Mouse (Mus musculus) kidney, adult 11 months (tissue): ENCODE data around the gene Higd1a.
A peak's percentile ranks its signal among the peaks of the same experiment; 100 is the strongest.

Experiments
- DNase-seq: peaks from one replicate; pipeline ENCODE4 v3.0.0; 2022

Gene Higd1a

DNA sequence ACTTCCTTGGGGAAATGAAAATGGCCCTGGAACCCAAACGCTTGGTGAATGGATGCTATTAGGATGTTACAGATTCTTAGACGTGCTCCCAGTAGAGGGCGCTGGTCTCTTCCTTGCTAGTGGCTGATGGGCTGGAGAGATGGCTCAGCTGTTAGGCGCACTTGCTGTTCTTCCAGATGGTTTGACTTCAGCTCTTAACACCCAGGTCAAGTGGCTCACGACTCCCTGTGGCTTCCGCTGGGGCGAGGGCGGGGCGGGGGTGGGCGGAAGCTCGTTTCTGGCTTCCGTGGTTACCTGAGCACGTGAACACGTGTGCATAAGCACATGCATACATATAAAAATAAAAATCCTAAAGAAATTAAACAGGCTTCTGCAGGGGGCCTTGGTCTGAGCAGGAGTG is 22.7 kb upstream of the Higd1a start:
- peak; percentile 58 for DNase-seq

DNA sequence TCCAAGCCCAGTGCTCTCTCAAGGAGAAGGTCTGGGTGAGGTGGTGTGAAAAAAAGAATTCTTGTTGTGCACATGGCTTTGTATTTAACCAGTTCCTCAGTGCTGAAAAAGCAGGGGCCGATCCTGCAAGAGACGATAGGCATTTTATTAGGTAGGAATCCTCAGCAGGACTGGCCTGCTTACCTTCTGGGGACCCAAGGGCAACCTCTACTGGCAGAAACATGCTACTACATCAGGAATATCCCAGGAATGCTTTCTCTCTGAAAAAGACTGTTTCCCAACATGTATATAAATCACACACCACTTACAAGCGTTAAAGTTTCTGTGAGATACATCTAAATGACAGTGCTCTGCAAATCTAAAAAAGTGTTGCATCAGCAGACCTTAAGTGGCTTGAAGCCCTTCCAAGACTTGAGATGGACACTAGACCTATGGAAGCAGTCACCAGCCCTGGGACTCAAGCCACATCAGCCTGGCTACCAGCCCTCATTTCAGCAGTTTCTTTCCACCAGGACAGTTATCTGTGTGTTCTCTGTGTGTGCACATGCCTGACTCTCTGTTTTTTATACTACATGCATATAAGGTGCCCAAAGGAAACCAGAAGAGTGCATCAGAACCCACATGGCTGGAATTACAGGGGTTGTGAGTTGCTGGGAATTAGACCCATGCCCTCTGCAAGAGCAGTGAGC is 19.0 kb upstream of the Higd1a start:
- peak; percentile 36 for DNase-seq

DNA sequence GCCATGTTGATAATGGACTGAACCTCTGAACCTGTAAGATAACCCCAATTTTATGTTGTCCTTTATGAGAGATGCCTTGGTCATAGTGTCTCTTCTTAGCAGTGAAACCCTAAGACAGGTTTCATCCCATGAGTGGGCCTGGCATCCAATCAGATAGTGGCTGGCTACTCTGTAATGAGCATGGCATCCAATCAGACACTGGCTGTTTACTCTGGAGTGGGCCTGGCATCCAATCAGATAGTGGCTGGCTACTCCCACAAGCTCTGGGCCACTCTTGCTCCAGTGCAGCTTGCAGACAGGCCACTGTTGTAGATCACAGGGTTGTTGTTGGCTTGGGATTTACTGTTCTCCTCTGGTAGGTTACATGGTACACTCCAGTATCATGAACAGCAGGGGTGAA is 15.4 kb upstream of the Higd1a start:
- DNase-seq, result no peak

DNA sequence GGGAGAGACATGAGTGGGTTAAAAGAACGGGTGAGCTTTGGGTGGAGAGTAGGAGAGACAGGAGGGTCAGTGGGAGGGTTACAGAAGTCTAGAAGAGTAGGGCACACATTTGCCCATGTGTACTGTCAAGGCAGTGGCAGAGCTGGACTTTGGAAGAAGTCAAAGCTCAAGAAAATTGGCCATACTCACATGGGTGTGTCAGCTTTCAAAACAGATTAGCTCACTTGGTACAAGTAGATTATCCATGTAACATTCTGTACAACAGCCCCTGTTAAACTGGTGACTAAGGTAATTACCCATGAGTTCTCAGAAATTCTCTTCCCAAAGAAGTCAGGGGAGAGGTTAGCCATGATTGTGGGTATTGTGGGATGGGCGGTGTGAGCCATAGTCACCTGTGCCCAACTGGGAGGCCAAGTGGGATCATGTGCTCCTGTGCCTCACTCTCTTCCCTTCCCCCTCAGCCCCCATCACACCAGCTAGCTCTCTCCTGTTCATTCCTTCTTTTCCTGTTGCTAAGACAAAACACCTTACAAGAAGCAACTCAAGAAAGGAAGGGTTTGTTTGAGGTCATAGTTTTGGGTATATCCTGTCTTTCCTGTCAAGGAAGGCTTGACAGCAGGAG is 14.0 kb upstream of the Higd1a start:
- no peak for DNase-seq

DNA sequence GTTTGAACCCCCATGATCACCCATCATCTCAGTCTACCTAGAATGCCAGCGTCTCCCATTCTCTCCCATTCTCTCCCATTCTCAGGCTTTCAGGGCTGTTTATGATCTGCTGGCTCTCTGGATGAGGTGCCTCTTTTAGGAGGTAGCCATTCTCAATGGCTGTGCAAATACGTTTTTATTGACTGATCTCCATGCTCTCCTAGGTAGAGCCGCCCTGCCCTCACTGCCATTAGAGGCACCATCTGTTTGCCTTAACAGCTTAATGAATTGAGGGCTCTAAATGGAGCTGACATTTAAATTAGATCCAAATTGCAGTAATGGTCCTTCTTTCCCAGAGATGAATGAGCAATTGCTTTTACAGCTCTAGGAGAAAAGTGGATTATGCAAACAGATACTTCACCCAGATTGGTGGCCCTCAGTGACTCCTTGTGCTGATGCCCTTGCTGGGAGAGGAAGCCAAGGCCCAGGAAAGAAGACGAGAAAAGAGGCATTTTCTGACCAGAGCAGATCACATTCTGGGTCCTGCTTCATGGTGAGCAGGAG is 11.9 kb upstream of the Higd1a start:
- DNase-seq, result no peak

DNA sequence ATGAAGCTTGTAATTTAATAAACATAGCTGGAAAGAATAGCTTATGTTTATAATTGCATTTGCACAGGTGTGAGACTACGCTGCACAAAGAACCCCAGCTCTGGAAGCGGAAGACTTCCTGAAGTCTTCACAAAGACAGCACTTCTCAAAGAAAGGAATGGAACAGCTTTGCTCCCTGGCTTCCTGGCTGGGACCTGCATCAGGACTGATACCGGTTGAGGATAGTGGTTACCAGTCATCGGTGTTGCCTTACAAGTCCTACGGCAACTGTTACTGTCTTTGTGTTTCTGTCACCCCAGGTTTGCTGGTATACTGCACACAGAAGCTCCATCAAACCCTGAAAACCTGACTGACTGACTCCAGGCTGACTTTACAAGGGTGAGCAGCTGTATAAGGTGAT is 11.3 kb upstream of the Higd1a start:
- no peak for DNase-seq

DNA sequence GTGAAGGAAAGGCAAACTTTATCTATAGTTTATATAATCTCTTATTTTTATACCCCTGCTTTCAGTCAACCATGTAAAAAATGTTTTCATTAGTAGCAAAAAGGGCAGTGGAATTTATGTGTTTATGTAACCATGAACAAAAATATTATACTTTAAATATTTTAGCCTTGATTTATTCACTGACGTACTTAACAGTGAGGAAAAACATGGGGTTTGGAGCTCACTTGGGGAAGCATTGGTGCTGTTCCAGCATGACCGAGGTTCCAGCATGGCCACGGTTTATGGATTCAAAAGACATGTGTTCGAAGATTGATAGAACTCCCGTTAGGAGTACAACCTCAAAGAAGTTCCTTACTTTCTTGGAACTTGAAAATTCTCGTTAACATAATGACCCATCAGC is 10.1 kb upstream of the Higd1a start:
- no peak for DNase-seq

DNA sequence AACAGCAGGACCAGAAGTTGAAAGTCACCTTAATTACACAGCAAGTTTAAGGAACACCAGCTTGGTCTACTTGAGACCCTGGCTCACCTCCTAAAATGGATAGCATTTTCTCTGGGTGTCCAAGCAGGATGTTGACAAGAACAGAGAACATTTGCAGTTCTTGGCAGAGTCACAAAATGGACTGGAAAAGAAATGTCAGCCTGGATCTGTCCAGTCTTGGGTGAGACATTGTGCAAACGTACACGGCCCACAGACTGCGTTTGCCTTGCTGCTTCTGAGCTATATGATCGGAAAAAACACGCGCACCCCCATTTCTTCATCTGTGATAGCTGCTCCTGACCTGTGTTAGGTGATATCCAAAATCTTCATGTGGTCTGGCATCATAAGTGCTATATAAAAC is 9.5 kb upstream of the Higd1a start:
- no peak for DNase-seq

DNA sequence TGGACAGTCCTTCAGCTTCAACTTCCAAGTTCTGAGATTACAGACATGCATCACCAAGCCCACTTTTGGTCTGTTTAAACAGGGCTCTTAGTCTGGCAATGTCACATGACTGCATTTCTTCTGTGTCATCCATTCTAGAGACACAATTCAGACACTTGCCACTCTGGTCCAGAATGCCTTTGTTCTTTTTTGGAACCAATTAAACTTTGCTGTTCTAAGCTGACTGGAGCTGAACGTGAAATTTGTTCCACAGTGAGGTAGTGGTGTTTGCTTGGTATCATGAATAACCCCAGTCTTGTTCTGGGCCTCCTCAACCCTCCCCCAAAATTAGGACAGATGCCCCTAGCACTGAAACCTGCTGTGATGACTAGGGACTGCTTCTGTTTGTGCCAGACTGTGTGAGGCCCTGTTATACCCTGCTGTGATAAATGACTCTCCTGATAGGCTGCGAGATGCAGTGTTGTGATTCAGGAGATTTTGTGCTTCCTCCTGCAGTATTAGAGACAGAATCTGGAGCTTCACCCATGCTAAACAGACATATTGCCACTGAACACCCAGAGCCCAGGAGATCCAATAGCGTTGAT is 7.4 kb upstream of the Higd1a start:
- DNase-seq, result no peak

DNA sequence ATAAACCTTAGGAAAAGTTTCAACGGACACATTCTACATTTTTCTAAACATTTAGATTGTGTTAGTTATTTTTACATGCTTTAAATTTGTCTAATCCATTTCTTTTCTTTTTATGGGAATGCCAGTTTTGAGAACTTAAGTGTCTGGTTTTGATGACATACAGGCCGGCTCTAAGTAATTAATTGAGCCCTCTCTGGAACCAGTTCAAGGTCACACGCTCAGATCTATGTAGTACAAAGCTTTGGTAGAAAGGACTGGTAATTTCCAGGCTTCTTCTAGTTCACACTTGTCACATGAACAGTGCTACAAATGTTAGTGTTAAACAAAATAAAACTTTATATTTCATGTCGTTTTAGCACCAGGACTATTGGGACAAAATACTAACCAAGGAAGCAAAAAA is 6.7 kb upstream of the Higd1a start:
- no peak for DNase-seq

DNA sequence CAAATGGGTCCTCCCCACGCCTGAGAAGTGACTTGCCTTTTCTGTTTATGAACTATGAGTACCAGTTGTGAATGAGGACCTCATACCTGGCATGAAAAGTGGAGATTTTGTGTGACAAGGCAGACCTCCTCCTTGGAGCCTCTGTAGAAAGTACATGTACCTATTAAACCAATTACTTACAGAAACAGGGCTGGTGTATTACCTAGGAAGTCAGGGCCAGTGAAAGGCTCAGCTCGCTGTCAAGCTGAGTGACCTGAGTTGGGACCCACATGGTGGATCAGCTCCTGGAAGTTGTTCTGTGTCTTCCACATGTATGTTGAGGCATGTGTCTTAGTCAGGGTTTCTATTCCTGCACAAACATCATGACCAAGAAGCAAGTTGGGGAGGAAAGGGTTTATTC is 2.8 kb upstream of the Higd1a start:
- DNase-seq, result no peak

DNA sequence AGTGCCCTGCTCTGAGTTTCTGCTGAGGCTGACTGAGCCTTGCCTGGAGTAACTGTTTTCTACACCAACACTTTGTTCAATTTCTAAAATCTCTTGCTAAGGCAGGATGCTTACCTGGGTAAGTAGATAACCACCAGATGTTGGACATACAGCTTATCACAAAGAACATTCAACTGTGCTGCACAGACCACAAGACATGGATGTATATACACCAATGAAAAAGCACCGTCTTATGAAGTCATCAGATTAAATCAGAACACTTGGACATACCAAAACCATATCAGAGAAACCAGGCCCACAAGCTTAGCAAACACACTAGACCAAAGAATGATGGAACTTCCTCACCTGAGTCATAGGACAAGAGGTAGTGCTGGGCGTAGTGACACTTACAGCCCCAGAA is 1.2 kb upstream of the Higd1a start:
- DNase-seq, result no peak

DNA sequence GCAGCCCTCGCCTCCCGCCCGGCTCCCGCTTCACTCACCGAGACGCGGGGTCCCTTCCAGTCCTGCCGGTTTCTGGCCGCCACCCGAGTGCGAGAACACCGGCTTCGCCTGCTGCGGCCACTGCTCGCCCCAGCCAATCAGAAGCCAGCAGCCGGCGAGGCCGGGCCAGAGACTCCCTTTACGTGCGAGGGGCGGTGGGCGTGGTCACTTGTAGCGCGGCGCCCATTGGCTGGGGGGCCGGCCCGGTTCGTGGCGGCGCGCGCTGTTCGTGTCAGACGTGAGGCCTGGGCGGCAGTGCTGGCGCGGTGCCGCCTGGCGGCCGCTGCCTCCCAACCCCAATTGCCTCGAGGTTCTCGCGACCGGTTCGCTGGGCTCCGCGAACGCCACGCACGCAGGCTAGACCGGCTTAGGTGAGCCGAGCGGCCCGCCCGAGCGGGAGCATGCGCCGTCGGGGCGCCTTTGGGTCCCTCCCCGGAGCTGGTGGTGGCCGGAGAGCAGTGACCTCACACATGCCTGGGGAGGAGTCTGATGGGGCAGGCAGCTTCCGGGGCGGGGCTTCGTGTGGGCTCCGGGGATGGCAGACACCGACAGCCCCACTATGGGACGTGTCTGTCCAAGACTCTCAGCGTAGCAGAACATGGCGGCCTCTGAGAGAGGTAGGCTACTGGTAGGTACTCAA is 549 bp downstream of the Higd1a start:
- peak; percentile 98 for DNase-seq

DNA sequence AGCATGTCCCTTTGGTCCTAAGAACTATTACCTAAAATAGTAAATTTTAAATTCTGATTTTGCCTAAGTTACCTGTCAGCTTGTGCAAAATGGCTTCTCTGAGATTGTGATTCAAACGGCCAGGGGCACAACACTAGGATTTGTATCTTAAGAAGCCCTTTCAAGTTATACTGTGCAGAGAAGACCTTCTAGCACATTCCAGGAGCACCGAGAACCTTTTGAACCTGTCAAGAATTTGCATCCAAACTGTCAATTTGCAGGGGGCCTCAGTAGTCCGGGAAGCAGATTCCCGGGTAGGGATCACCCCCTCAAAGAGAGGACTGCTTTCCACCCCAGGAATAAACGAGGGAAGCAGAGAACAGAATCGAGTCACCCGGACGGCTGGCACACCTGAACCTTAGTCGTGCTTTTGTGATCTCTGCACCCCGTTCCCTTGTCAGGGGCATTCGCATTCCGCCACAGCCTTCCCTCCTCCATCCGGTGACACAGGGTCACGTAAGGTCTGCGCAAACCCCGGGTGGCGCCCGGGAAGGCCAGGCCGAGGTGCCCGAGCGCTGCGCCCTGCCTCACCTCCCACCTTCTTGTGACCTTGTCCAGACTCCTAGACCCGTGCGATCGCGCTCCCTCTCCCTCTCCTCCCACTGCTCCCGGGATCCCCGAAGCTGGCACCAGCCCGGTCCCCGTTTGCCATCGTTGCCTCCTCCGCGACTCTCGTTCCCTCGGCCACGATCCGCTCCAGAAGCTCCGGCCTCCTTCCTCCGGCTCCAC is 1.3 kb downstream of the Higd1a start:
- DNase-seq, result peak; percentile 58

DNA sequence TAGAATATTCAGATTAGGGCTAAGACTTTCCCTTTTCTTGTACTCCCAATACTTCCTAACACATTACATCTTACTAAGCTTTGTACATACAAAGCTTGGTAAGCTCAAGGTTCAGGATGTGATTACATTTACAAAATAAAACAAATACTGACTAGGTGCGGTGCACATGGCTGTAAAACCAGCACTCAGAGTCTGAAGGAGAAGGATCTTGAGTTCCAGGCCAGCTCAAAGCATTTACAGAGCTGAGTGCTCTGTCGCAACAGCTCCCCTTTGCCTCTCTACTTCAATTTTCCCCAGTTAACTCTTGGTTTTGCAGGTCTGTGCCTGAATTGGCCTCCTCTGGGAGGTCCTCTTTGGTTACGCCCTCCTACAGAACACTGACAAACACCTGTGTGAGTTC is 3.9 kb downstream of the Higd1a start:
- no peak for DNase-seq

DNA sequence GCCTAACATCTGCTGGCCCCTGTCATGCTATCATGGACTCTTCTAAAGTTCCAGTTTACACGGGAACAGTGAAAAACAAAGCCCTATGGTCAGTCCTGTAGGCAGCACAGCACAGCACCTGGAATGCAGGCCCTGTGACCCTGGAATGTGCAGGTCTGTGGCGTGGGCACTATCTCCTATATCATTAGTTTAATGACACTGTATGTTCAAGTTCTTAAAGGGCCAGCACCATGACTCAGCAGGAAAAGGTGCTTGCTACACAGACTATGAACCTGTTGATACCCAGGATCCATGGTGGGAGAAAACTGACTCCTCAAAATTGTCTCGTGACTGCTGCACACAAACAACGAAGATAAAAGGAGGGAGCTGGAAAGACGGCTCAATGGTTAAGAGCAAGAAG is 10.3 kb downstream of the Higd1a start:
- DNase-seq, result no peak

DNA sequence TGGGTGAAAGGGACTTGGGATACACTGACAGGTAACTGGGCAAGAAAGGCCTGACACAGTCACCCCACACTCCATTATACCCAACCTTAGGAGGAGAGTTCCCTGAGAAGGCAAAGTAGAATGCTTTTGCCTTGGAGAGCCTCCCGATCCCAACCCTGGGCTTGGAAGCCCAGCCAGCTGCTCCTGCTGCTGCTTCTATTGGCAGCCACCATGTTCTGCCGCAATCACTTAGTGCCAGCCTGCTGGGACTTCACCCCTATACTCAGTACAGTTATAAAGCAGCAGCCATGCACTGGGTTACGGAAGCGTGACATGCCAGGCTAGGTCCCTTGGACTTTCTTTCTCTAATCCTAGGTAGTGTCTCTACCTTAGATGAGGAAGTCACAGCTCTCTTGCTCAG is 11.0 kb downstream of the Higd1a start:
- no peak for DNase-seq

DNA sequence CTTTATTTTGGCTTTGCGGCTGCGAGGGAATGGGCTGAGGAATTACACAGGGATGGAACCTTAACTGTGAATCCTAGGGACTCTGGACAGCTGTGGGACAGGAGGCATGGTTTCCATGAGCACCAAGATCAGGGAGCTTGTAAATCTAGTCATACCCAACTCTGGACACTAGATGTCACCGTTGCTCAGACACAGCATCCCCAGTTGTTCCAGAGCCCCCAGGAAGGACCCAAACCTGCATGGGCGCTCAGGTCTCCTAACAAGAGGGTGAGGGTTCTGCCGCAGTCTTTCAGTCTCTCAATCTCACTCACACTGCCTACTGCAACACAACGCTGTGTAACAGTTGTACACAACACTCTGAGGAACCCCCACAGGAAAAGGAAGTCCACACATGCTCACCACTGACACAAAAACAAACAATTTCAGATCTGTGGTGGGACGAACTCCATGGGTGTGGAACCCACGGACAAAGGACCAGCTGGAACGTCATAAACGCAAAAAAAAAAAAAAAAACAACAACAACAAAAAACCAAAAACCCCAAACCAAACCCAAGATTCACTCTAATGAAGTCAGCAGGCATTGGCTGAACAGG is 11.5 kb downstream of the Higd1a start:
- no peak for DNase-seq

DNA sequence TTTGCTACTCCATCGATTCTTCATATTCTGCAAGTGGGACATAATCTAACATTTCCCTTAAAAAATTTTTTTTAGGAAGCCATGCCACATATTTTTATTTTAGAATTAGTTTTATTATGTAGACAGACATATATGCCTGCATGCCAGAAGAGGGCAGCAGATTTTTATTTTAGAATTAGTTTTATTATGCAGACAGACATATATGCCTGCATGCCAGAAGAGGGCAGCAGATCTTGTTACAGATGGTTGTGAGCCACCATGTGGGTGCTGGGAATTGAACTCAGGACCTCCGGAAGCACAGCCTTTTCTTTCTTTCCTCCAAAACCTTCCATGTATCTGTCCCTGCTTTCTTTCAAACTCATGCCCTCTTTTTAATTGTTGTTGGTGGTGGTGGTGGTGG is 15.2 kb downstream of the Higd1a start:
- DNase-seq, result no peak

DNA sequence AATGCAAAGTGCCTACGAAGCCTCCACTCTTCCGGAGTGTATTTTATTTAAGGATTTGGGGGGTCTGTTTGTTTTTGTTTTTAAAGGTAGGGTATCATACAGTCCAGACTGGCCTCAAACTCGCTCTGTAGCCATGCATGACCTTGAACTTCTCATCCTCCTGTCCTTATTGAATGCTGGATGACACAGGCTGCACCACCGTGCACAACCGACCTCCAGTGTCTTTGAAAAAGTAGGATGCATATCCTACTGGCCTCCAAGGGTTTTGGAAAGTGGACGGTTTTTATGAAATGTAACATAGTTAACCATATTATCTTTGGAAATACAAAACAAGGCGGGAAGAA is 18.6 kb downstream of the Higd1a start:
- DNase-seq, result no peak

DNA sequence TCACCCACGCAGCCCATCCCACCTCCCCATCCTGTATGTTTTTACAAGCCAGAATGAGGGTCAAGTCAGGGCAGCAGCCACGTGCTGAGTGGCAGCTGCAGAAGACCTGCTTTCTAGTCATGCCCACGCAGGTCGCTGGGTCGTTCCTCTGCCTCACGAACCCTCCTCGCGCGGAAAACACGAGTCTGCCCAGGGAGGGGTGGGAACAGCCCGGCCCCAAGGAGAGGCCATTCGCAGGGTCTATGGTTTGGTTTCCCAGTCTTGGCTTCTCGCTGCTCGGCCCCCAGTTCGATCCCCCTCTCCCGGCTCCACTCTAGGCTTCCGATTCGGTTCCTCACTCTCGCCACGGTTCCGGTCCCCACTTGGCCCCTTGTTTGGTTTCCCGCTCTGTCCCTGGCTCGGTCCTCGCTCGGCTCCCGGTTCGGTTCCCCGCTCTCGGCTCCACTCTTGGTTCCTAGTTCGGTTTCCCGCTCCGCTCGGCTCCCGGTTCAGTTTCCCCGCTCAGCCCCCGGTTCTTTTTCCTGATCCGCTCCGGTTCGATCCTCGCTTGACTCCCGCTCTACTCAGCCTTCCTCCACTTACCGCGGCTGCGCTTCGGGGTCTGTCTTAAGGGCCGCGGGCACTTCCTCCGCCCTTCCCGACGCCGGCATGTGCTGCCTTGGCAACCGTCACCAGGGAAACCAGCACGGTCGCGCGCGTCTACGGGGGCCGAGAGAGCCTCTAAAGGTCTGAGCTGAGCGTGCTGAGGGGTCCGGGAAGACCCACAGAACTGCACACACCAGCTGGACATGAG is 19.1 kb downstream of the Higd1a start, which contains the start of gene Ccdc13:
Gene Ccdc13 (minus strand): TSS at position 633 of the 793 bp plus-strand sequence.
- DNase-seq, result peak; percentile 37

DNA sequence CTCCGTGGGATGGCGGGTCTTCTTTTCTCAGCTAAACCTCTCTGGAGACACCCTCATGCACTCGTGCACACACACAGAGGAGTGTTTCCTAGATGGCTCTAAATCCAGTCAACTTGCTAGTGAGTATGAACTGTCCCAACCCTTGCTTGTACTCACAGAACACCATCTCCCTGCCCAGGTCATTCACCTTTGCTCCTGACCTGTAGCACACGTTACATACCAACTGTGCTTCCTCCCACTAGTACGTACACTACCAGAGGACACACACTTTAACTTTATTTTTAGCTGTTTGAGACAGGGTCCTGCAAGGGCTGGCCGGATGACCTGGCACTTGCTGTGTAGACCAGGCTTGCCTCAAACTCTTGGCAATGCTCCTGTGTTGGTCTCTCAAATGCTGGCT is 20.2 kb downstream of the Higd1a start:
- DNase-seq, result no peak
